Mouse (Mus musculus) limb, embryonic 14.5 days (tissue): ENCODE results near the gene Zbtb4. TPM values are rescaled to one million over a fixed set of nuclear protein-coding genes. Genes with fewer than 3 reads are reported as not detected.

Experiments used
- ATAC-seq: fragments of 200-750 bp; cut with Nextera tagmentation; 2 replicates; pipeline ENCODE4 v1.8.0; 2017; ENCODE audit warnings: low read depth, moderate number of reproducible peaks, moderate TSS enrichment; ENCODE audit not compliant: low FRiP score
- DNase-seq: peaks from one replicate; pipeline ENCODE4 v3.0.0-alpha.2; 2015; ENCODE audit warnings: low spot score
- H3K27ac ChIP-seq: fragments of 300-500 bp; sonication (generic); replicated peaks from 2 replicates; pipeline ENCODE4 v1.5.1; 2014; ENCODE audit warnings: low read depth, mild to moderate bottlenecking, low read length, moderate library complexity, mixed read lengths
- H3K27me3 ChIP-seq: fragments of 300-500 bp; sonication (generic); 2 replicates; pipeline ENCODE4 v1.6.1; 2014; ENCODE audit warnings: low read length, mixed read lengths; ENCODE audit not compliant: control insufficient read depth, insufficient read depth
- H3K36me3 ChIP-seq: fragments of 300-500 bp; sonication (generic); 2 replicates; pipeline ENCODE4 v1.6.1; 2014; ENCODE audit warnings: mild to moderate bottlenecking, low read length, moderate library complexity, mixed read lengths; ENCODE audit not compliant: control insufficient read depth, insufficient read depth
- H3K4me1 ChIP-seq: fragments of 300-500 bp; sonication (generic); 2 replicates; pipeline ENCODE4 v1.6.1; 2014; ENCODE audit warnings: antibody characterized with exemption, low read length, mixed read lengths; ENCODE audit not compliant: control insufficient read depth, insufficient read depth
- H3K4me2 ChIP-seq: fragments of 300-500 bp; sonication (generic); replicated peaks from 2 replicates; pipeline ENCODE4 v1.6.1; 2014; ENCODE audit warnings: low read depth, mild to moderate bottlenecking, low read length, moderate library complexity; ENCODE audit not compliant: severe bottlenecking
- H3K4me3 ChIP-seq: fragments of 300-500 bp; sonication (generic); replicated peaks from 2 replicates; pipeline ENCODE4 v1.5.1; 2014; ENCODE audit warnings: low read length
- H3K9ac ChIP-seq: fragments of 300-500 bp; sonication (generic); 2 replicates; pipeline ENCODE4 v1.6.1; 2014; ENCODE audit warnings: mild to moderate bottlenecking, low read depth, low read length, moderate library complexity; ENCODE audit not compliant: severe bottlenecking
- H3K9me3 ChIP-seq: fragments of 300-500 bp; sonication (generic); 2 replicates; pipeline ENCODE4 v1.6.1; 2016; ENCODE audit warnings: low read length; ENCODE audit not compliant: control insufficient read depth
- POLR2A ChIP-seq: fragments of 200-500 bp; IDR thresholded peaks from 2 replicates; pipeline ENCODE4 v1.8.0; 2012; ENCODE audit warnings: inconsistent platforms, mild to moderate bottlenecking, moderate library complexity, borderline replicate concordance; ENCODE audit not compliant: insufficient read depth, insufficient read length; ENCODE audit errors: extremely low read depth
- WGBS: fragments of 180-500 bp; shearing (Covaris S2); extraction: QIAGEN DNeasy Blood & Tissue Kit; methylation state at CpG from one replicate; pipeline ENCODE4 v1.1.7; 2014; 5-methylcytosine and 5-hydroxymethylcytosine counted together
- polyA plus RNA-seq, 2 experiments: library from polyadenylated mRNA; depleted of rRNA in 1 of 2; stranded (reverse) in 1 of 2; unstranded in 1 of 2; fragments of >200 nt; fragmentation: Nextera tagmentation in 1 of 2; extraction: Ambion mirVana in 1 of 2; gene quantifications; 2 replicates each; pipeline versions ENCODE4 v1.2.1 to v1.2.3; 2012 to 2014

The Zbtb4 gene
- polyA plus RNA-seq, 2 experiments = 4.1 to 12.8 TPM

DNA sequence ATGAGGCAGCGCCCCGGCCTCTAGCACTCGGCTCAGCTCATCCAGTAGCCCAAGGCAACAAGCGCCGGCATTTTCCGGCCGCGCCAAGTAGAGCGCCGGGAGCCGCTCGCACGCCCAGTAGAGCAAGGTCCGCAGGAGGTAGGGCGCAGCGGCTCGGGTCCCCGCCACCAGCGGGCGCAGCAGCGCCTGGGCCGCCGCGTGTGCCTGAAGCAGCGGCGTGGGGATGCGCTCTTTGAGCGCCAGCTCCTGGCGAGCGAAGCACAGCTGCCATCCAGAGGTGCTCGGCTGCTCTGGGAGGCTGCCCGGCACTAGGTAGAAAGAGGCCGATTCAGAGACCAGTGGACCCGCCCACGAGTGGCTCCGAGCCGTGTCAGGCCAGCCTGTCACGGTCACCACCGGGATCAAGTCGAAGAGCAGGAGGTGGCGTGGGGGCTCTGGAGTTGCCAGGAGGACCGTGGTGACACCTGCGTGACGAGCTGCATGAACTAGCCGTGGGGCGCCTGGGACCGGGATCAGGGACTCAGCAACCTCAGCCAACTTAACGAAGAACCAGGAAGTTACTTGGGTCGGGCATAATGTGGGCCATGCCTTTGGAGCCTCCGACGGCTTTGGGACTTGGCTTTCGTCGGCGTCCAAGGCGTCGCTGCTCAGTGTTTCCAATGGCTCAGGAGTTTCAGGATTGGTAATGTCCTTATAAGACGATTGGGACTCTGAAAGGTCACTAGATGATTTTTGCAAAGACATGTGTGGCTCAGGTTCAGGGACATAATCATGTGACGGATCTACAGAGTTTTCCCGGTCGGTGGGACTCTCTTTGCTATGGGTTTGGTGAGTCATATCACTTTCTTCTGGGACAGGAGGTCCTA, 38.3 kb downstream of the Zbtb4 start:
- Histone ChIP-seq H3K27ac (no peak overlapping the region), H3K36me3 (no peaks in the 10 kb centered on the region), H3K4me3 (peak overlapping the region; percentile 61), H3K4me2 (peak overlapping the region; percentile 94), H3K9ac (peak overlapping the region; percentile 44), H3K4me1 (peaks cover 53% of the 10 kb centered on the region), H3K9me3 (no peaks in the 10 kb centered on the region), H3K27me3 (peaks cover 47% of the 10 kb centered on the region)
- DNase-seq (peak; percentile 74), ATAC-seq (peak; percentile 38; the same call in 1 of the 2 replicates)
- WGBS = 2% methylated on average over 55 of the region's 60 CpGs
- no peak for TF ChIP-seq POLR2A

DNA sequence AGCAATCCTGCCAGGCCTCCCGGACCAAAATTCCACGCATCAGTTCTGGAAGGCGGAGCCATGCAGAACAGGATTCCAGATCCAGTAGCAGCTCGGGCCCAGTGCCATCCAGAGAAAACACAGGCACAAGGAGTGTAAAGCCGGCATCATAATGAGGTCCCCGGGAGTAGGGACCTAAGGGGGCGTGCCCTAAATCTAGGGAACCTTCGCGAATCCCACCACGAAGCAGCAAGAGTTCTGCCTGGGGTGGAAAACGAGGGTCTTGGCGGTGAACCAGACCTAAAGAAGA, 38.9 kb downstream of the Zbtb4 start:
- peaks cover 47% of the 10 kb centered on the region for H3K27me3 ChIP-seq

DNA sequence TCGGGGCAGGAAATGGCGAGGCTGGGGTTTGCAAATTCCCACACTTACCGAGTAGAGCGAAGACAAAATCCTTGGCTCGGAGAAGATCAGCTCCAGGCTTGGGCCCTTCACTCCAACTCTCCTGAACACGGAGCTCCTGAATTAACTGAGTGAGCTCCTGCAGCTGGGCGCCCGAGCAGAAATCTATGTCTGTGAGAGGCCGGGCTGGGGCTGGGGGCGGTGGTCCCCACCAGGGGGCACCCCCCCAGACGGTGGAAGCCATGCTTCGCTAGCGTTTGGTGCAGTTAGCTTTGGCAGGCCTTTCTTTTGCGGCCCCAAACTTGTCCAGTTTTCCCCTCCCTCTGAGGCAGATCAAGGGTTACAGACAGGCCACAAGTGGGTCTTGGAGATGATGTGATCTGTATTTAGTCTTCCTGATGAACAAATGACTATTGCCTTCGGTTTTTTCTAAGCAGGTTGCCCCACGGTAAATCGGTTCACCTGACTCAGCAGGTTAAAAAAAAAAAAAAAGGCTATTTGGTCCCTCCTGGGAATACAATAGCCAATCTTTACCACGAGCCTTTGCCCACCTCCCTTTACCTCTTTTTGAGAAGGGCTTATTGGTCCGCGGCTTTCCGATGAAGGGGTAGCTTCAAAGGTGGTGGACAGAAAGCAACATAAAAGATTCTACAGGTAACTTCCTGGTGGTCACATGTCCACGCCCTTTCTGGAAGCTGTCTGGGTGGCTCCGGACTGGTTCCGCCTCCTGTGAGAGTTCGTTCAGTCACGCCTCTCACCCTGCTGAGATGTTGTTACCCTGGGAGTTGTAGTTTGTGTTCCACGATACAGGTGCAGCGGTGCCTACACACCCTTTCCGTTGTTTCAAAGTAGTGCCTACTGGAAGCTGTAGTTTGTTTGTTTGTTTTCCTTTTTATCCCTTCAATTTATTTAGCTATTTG, 39.5 kb downstream of the Zbtb4 start, which contains the start of gene Tmem102:
Gene Tmem102 (minus strand): TSS at position 653 of the 938 bp plus-strand sequence.
- Histone ChIP-seq H3K27ac (no peak within 1 kb of the TSS), H3K4me1 (peaks cover 45% of the 10 kb centered on the region), H3K9ac (no peak within 1 kb of the TSS), H3K27me3 (peaks cover 47% of the 10 kb centered on the region), H3K36me3 (no peaks in the 10 kb centered on the region), H3K9me3 (no peaks in the 10 kb centered on the region), H3K4me3 (peak within 1 kb of the TSS; percentile 61), H3K4me2 (peak within 1 kb of the TSS; percentile 94)
- WGBS = 7% methylated on average over 29 of the region's 29 CpGs
- no peak for TF ChIP-seq POLR2A
- no peak for ATAC-seq
- no peak for DNase-seq

More for the DNA sequence above, 38.9 kb downstream of the Zbtb4 start:
- no peaks in the 10 kb centered on the region for H3K36me3 ChIP-seq
- peak overlapping the region; percentile 61 for H3K4me3 ChIP-seq
- H3K4me1 ChIP-seq = peaks cover 50% of the 10 kb centered on the region
- peak overlapping the region; percentile 94 for H3K4me2 ChIP-seq
- no peak for DNase-seq
- ATAC-seq = no peak
- no peak for TF ChIP-seq POLR2A
- no peak overlapping the region for H3K27ac ChIP-seq
- H3K9ac ChIP-seq = no peak overlapping the region
- 4% methylated on average over 12 of the region's 12 CpGs for WGBS
- H3K9me3 ChIP-seq = no peaks in the 10 kb centered on the region

DNA sequence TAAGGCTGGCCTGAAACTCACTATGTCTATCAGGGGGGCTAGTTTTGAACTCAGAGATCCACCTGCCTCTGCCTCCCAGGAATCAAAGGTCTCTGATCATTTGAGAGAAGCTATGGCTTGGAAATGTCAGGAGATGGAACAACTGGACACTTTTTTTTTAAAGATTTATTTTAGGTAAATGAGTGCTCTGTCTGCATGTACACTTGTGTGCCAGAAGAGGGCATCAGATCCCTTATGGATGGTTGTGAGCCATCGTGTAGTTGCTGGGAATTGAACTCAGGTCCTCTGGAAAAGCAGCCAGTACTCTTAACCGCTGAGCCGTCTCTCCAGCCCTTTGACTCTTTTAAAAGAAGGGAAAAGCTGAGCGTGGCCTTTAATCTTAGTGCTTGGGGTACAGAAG, 40.7 kb downstream of the Zbtb4 start:
- peaks cover 37% of the 10 kb centered on the region for H3K4me1 ChIP-seq
- H3K4me3 ChIP-seq = no peak overlapping the region
- no peak overlapping the region for H3K4me2 ChIP-seq
- ATAC-seq (no peak), DNase-seq (no peak)
- no peak for TF ChIP-seq POLR2A
- H3K9me3 ChIP-seq = no peaks in the 10 kb centered on the region
- H3K9ac ChIP-seq = no peak overlapping the region
- WGBS = 76% methylated on average over 4 of the region's 4 CpGs
- H3K27me3 ChIP-seq = peaks cover 47% of the 10 kb centered on the region
- no peak overlapping the region for H3K27ac ChIP-seq
- H3K36me3 ChIP-seq = no peaks in the 10 kb centered on the region

DNA sequence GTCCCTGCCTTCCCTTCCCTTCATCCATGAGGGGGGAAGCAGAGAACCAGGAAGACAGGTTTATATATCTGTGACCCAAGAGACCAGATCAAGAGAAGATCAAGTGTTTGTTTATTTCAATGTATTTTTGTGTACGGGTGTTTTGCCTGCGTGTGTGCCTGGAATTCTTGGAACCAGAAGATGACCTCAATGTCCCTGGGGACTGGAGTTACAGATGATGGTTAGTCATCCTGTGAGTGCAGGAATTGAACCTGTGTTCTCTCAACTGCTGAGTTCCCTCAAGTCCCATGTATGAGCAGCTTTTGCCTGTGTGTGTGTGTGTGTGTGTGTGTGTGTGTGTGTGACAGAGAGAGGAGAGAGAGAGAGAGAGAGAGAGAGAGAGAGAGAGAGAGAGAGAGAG, 41.9 kb downstream of the Zbtb4 start:
- H3K4me1 ChIP-seq = peaks cover 25% of the 10 kb centered on the region
- peaks cover 36% of the 10 kb centered on the region for H3K27me3 ChIP-seq
- H3K4me3 ChIP-seq = no peak overlapping the region
- no peak overlapping the region for H3K4me2 ChIP-seq
- H3K27ac ChIP-seq = no peak overlapping the region
- WGBS = 83% methylated on average over 2 of the region's 2 CpGs
- DNase-seq (no peak), ATAC-seq (no peak)
- TF ChIP-seq POLR2A = no peak
- no peaks in the 10 kb centered on the region for H3K9me3 ChIP-seq
- H3K9ac ChIP-seq = no peak overlapping the region
- no peaks in the 10 kb centered on the region for H3K36me3 ChIP-seq
